In the genomic region with DNA sequence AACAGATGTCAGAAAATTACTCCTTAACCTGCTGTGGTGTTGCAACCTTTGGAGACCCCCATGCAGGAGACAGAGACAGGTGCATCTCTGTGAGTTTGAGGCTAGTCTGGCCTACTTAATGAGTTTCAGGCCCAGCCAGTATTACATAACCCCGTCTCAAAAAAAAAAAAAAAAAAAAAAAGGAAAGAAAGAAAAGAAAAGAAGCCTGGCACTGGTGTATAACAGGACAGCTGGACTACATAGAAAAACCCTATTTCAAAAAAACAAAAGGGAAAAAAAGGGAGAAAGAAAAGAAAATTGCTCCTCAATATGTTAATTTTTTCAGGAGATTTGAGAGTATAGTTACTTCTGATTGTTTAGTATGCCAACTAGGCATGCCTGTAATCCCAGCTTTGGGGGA, we compare ENCODE assay signal across 19 mouse cellular contexts.
"Had no signal": no experiment of that assay in that cellular context is flagged by ENCODE, and none has a peak within 500 bp of the region (broad histone marks: within the 10 kb centered on the region; RNA-seq: fewer than 3 reads in every experiment).

No protein-coding gene starts in this region.

- DNase-seq: kidney, adult 9 months; kidney, postnatal 36 days; left cerebral cortex, postnatal 4 days; liver, postnatal 0 days; lung, embryonic 14.5 days; right cerebral cortex, adult 18-20 months; right cerebral cortex, postnatal 14 days; right cerebral cortex, postnatal 4 days; spleen, adult 18-20 months; thymus, postnatal 4 days had no signal

- H3K4me3 ChIP-seq: limb, embryonic 12.5 days; limb, embryonic 15.5 days; midbrain, embryonic 12.5 days; midbrain, embryonic 15.5 days; neural tube, embryonic 12.5 days; neural tube, embryonic 15.5 days; stomach, embryonic 15.5 days had no signal

- H3K27ac ChIP-seq: limb, embryonic 12.5 days; limb, embryonic 15.5 days; liver, embryonic 14.5 days; macrophage; midbrain, embryonic 15.5 days; neural tube, embryonic 12.5 days; neural tube, embryonic 15.5 days; stomach, embryonic 15.5 days had no signal

- H3K4me1 ChIP-seq: limb, embryonic 12.5 days; limb, embryonic 15.5 days; neural tube, embryonic 12.5 days; neural tube, embryonic 15.5 days; stomach, embryonic 15.5 days had no signal

- H3K9me3 ChIP-seq: limb, embryonic 12.5 days; limb, embryonic 15.5 days; midbrain, embryonic 12.5 days; midbrain, embryonic 15.5 days; neural tube, embryonic 12.5 days; neural tube, embryonic 15.5 days; stomach, embryonic 15.5 days had no signal

- H3K36me3 ChIP-seq: limb, embryonic 12.5 days; limb, embryonic 15.5 days; midbrain, embryonic 12.5 days; midbrain, embryonic 15.5 days; neural tube, embryonic 12.5 days; neural tube, embryonic 15.5 days; stomach, embryonic 15.5 days had no signal

- H3K9ac ChIP-seq: limb, embryonic 12.5 days; limb, embryonic 15.5 days; liver, embryonic 14.5 days; liver, postnatal 0 days; lung, embryonic 14.5 days; midbrain, embryonic 12.5 days; midbrain, embryonic 15.5 days; neural tube, embryonic 12.5 days; neural tube, embryonic 15.5 days; stomach, embryonic 15.5 days had no signal
